Mouse (Mus musculus): Measurements from ENCODE around the gene Ifrd1. TPM values are rescaled to one million over a fixed set of nuclear protein-coding genes. Genes with fewer than 3 reads are reported as not detected.
A peak's percentile ranks its signal among the peaks of the same experiment; 100 is the strongest.

Gene Ifrd1
- polyA plus RNA-seq, 1 experiment from 2014 or later = 182 TPM

DNA sequence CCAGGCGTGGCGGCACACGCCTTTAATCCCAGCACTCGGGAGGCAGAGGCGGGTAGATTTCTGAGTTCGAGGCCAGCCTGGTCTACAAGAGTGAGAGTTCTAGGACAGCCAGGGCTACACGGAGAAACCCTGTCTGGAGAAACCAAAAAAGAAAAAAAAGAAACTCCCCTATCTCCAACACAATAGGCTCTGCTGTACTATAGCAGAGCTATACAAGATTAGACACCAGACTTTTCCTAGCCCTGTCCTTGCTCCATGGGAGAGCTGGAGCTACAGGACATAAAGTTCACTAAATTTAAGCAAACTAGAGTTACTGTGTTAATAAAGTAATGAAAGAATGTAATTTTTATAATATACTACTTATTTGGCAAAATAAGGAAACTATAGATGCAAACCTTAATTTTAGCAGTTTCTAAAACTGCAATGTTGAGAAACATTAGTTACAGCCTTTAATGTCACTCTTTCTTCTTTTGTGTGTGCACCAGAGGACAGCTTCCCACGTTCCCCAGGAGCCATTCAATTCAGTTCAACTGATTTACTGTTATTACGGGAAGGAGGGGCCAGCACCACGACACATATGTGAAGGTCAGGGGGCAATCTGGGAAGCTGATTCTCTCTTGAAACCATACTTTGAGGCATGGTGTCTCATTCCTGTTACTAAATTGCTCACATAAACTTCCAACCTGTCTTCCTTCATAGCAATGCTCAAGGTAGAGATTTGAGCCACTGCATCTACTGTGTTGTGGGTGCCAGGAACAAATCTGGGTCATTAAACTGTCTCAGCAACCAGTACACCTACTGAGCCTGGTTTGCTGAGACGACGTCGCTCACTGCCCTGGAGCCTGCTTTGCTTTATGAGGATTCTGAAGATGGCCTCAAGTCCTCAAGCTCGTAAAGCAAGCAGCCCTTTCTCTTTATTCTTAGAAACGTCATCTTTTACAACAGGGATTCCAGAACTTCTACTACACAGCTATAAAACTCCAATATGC is 33.1 kb downstream of the Ifrd1 start:
- Histone ChIP-seq H3K4me1 (replicated peaks; ENCODE audit: control insufficient read depth, insufficient read depth, low read length) (peaks cover 4% of the 10 kb centered on the region), H3K4me3 (replicated peaks; ENCODE audit: low read length) (no peak overlapping the region), H3K9ac (replicated peaks; ENCODE audit: low read depth, low read length) (no peak overlapping the region), H3K27ac (ENCODE audit: low read length) (no peak overlapping the region), H3K4me2 (ENCODE audit: low read length) (no peak overlapping the region), H3K9me3 (ENCODE audit: control insufficient read depth, low read length) (no peaks in the 10 kb centered on the region), H3K27me3 (replicated peaks; ENCODE audit: control insufficient read depth, insufficient read depth, low read length) (no peaks in the 10 kb centered on the region), H3K36me3 (ENCODE audit: control insufficient read depth, insufficient read depth) (peaks cover 38% of the 10 kb centered on the region)
- WGBS = 92% methylated on average over 15 of the region's 15 CpGs
- no peak for ATAC-seq

DNA sequence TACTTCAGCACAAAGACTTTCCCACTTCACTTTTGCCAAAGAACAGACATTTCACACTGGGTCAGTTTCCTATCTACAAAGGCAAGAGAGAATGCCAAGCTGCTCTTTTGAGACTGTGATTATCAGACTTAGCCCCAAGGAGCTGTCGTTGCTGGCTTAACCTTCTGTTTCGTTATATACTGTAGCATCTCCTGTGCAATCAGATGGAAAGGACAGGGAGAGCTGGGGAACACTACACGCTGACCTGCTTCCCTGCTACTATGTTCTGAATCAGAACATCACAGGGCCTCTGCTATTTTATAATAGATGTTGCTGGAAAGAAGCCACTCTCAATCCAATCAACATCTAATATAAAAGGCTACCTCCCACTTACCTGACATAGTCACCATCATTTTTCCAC is 39.3 kb downstream of the Ifrd1 start:
- no peak overlapping the region for H3K27ac ChIP-seq (ENCODE audit: low read length)
- H3K4me3 ChIP-seq (replicated peaks; ENCODE audit: low read length) = no peak overlapping the region
- no peaks in the 10 kb centered on the region for H3K4me1 ChIP-seq (replicated peaks; ENCODE audit: control insufficient read depth, insufficient read depth, low read length)
- H3K4me2 ChIP-seq (ENCODE audit: low read length) = no peak overlapping the region
- peaks cover 46% of the 10 kb centered on the region for H3K36me3 ChIP-seq (ENCODE audit: control insufficient read depth, insufficient read depth)
- no peaks in the 10 kb centered on the region for H3K9me3 ChIP-seq (ENCODE audit: control insufficient read depth, low read length)
- 82% methylated on average over 3 of the region's 3 CpGs for WGBS
- H3K27me3 ChIP-seq (replicated peaks; ENCODE audit: control insufficient read depth, insufficient read depth, low read length) = no peaks in the 10 kb centered on the region
- no peak for ATAC-seq
- no peak overlapping the region for H3K9ac ChIP-seq (replicated peaks; ENCODE audit: low read depth, low read length)

DNA sequence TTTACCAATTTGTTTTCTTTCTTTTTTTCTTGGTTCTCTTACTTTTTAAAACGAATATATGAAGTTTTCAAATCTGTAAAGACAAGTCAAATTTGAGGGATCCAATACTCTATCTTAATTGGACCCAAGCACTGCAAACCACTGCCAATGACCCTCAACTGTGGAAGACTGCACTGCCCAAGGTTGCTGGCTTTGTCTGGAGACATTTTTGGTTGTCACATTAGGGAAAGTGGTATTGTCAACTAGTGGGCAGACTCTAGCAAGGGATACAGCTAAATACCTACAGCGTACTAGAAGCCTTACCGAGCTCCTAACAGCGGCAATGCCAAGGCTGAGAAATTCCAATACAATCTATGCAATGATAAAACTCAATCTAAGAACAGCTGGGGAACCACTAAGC is 40.4 kb downstream of the Ifrd1 start:
- Histone ChIP-seq H3K36me3 (ENCODE audit: control insufficient read depth, insufficient read depth) (peaks cover 42% of the 10 kb centered on the region), H3K27ac (ENCODE audit: low read length) (no peak overlapping the region), H3K9me3 (ENCODE audit: control insufficient read depth, low read length) (no peaks in the 10 kb centered on the region), H3K4me3 (replicated peaks; ENCODE audit: low read length) (no peak overlapping the region), H3K4me1 (replicated peaks; ENCODE audit: control insufficient read depth, insufficient read depth, low read length) (no peaks in the 10 kb centered on the region), H3K9ac (replicated peaks; ENCODE audit: low read depth, low read length) (no peak overlapping the region), H3K27me3 (replicated peaks; ENCODE audit: control insufficient read depth, insufficient read depth, low read length) (no peaks in the 10 kb centered on the region), H3K4me2 (ENCODE audit: low read length) (no peak overlapping the region)
- WGBS = 96% methylated on average over 4 of the region's 4 CpGs
- ATAC-seq = no peak

DNA sequence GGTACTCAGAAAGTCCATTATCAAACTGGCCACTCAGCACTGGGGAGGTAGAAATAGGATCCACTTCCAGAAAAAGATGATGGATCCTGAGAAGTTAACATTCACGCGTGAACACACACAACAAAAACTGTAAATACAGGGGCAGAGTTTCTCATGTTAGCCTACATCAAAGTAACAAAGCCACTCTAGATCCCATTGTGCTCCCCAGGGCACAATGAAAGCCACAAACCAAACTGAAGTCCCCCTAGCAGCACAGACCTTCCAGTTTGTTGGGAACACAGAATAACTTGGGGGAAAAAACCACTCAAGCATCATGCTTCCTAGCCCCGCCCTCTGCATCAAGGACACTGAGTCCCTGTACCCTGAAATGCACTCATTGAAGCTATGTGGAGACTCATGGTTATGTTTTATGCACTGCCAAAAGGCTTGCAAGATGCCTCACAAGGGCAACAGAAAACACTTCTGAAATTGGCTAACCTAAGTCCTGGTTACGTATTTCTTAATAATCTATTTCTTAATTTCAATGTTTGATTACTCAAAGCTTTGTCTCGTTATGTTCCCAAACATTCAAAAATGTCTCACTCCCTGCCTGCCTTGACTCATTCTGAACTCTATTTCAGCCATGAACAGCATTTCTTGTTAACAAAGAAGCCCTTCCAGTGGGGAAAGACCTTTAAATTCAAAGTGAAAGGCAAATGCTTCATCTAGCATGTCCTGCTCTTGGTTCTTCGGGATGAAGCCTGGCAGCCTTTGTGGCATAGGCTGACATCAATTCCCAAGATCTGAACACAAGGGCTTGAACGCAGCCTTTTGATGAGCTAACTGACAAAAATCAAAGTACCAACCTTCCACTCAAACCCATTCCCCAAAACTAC is 45.9 kb downstream of the Ifrd1 start:
- Histone ChIP-seq H3K36me3 (ENCODE audit: control insufficient read depth, insufficient read depth) (peaks cover 22% of the 10 kb centered on the region), H3K4me1 (replicated peaks; ENCODE audit: control insufficient read depth, insufficient read depth, low read length) (no peaks in the 10 kb centered on the region; the same call in 1 of the 2 replicates), H3K9ac (replicated peaks; ENCODE audit: low read depth, low read length) (no peak overlapping the region), H3K27ac (ENCODE audit: low read length) (no peak overlapping the region), H3K4me2 (ENCODE audit: low read length) (no peak overlapping the region), H3K4me3 (replicated peaks; ENCODE audit: low read length) (no peak overlapping the region), H3K27me3 (replicated peaks; ENCODE audit: control insufficient read depth, insufficient read depth, low read length) (no peaks in the 10 kb centered on the region), H3K9me3 (ENCODE audit: control insufficient read depth, low read length) (no peaks in the 10 kb centered on the region)
- no peak for ATAC-seq
- 92% methylated on average over 7 of the region's 7 CpGs for WGBS

DNA sequence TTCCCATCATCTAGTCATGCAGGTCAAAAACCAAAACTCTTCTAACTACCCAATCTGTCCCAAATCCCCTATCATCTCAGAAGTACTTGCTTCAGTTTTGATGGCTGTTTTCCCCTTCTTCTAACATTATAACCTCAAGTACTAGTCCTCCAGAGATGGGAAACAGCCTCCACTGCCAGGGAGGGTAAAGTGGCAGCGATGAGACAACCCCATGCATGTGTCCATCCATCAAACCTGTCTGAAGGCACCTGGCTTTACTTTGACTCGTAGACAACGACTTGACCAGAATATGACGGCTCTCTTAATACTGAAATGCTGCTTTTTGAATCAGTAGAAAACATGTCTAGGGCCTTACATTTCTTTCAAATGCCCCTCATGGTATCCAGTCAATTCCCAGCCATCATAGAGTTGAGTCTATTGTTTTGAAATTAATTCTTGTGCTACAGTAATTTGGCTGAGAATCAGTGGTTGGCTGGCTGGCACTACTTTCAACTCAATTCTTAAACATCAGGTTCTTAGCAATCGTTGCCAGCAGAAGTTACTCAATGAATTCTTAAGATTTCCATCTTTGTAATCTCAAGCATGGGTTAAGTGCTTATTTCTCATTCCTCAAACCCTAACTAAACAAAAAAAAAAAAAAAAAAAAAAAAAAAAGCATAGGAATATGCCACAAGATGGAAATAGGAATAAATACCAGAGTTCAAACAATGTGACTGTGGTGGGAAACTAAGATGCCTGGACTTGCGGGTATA is 47.6 kb downstream of the Ifrd1 start:
- no peaks in the 10 kb centered on the region; the same call in 1 of the 2 replicates for H3K4me1 ChIP-seq (replicated peaks; ENCODE audit: control insufficient read depth, insufficient read depth, low read length)
- H3K9me3 ChIP-seq (ENCODE audit: control insufficient read depth, low read length) = no peaks in the 10 kb centered on the region
- 83% methylated on average over 6 of the region's 6 CpGs for WGBS
- no peaks in the 10 kb centered on the region for H3K27me3 ChIP-seq (replicated peaks; ENCODE audit: control insufficient read depth, insufficient read depth, low read length)
- no peak for ATAC-seq
- H3K9ac ChIP-seq (replicated peaks; ENCODE audit: low read depth, low read length) = no peak overlapping the region
- H3K36me3 ChIP-seq (ENCODE audit: control insufficient read depth, insufficient read depth) = peaks cover 14% of the 10 kb centered on the region
- no peak overlapping the region for H3K27ac ChIP-seq (ENCODE audit: low read length)
- H3K4me2 ChIP-seq (ENCODE audit: low read length) = no peak overlapping the region
- H3K4me3 ChIP-seq (replicated peaks; ENCODE audit: low read length) = no peak overlapping the region

DNA sequence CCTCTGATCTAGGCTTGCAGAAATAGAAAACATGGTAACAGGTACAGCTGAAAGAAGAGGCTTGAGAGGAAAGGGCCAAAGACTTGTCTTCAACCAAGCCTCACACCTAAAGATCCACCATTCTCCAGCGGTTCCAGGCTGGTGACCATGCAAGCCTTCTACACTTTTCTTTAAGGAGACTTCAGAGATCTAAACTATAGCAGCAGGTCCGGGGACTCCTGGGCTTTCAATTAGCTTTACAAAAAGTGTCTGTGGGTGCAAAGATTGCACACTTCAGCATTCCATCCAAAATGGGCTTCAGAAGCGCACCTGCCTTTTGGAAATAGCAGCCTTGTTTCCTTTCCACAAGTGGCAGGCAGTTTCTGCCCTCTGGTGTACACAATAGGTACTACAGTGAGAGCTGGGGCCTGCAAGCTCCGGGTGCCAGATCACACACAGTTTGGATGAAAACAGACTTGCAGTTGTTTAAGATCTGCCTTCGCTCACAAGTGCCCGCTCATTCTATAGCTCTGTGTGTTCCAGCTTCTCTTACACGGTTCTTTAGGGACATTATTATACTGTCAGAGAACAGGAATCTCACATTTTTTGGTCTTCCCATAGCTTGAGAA is 48.4 kb downstream of the Ifrd1 start:
- no peak overlapping the region for H3K4me3 ChIP-seq (replicated peaks; ENCODE audit: low read length)
- H3K4me2 ChIP-seq (ENCODE audit: low read length) = no peak overlapping the region
- WGBS = 47% methylated on average over 7 of the region's 7 CpGs
- peak; percentile 31; the same call in 1 of the 2 replicates for ATAC-seq
- peaks cover 11% of the 10 kb centered on the region for H3K36me3 ChIP-seq (ENCODE audit: control insufficient read depth, insufficient read depth)
- no peaks in the 10 kb centered on the region for H3K27me3 ChIP-seq (replicated peaks; ENCODE audit: control insufficient read depth, insufficient read depth, low read length)
- H3K27ac ChIP-seq (ENCODE audit: low read length) = no peak overlapping the region
- H3K9me3 ChIP-seq (ENCODE audit: control insufficient read depth, low read length) = no peaks in the 10 kb centered on the region
- no peak overlapping the region for H3K9ac ChIP-seq (replicated peaks; ENCODE audit: low read depth, low read length)
- H3K4me1 ChIP-seq (replicated peaks; ENCODE audit: control insufficient read depth, insufficient read depth, low read length) = no peaks in the 10 kb centered on the region; the same call in 1 of the 2 replicates

DNA sequence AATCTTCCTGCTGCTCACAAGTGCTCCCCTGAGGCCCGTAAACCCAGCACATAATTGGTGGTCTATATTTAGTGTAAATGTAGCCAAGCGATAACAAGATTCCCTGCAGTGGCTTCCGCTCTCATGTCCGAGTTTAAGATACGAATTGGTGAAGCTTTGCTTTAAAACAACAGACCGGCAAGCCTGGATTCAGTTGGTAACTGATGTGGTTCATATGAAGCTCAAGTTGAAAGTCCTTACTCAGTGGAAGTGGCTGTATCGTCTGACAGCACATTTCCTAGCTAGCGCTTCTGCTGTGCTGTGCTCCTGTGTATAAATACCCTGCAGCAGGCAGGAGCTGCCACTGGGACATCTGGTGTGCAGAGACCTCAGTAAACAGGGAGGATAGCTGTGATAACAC is 49.0 kb downstream of the Ifrd1 start, which contains the start of gene Lsmem1:
Lsmem1 (minus strand) TSS at position 189 of the 400 bp plus-strand sequence.
- Histone ChIP-seq H3K4me3 (replicated peaks; ENCODE audit: low read length) (no peak within 1 kb of the TSS), H3K36me3 (ENCODE audit: control insufficient read depth, insufficient read depth) (peaks cover 9% of the 10 kb centered on the region), H3K9ac (replicated peaks; ENCODE audit: low read depth, low read length) (no peak within 1 kb of the TSS), H3K27ac (ENCODE audit: low read length) (no peak within 1 kb of the TSS), H3K4me2 (ENCODE audit: low read length) (no peak within 1 kb of the TSS), H3K4me1 (replicated peaks; ENCODE audit: control insufficient read depth, insufficient read depth, low read length) (no peaks in the 10 kb centered on the region; the same call in 1 of the 2 replicates), H3K9me3 (ENCODE audit: control insufficient read depth, low read length) (no peaks in the 10 kb centered on the region), H3K27me3 (replicated peaks; ENCODE audit: control insufficient read depth, insufficient read depth, low read length) (no peaks in the 10 kb centered on the region)
- no peak for ATAC-seq
- 82% methylated on average over 8 of the region's 8 CpGs for WGBS

DNA sequence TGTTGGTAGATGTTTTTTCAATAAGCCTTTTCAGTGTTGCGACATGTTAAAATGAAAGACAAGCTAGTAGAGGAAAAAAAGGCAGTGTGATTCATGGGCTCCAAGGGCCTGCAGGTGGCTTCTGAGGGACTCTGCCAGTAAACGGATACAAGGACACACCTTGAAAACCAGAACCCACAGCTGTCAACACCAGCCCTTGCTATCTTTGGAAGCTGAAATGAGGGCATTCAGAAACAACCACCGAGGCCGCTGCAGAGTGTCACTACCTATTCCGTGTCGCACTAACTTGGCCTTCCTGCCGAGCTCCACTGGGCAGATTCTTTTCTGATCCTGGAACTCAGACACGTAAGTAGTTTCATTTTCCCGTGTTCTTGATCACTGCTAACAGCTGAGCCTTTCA is 49.9 kb downstream of the Ifrd1 start:
- WGBS = 86% methylated on average over 9 of the region's 9 CpGs
- no peak for ATAC-seq
- Histone ChIP-seq H3K4me1 (replicated peaks; ENCODE audit: control insufficient read depth, insufficient read depth, low read length) (no peaks in the 10 kb centered on the region; the same call in 1 of the 2 replicates), H3K4me2 (ENCODE audit: low read length) (no peak overlapping the region), H3K4me3 (replicated peaks; ENCODE audit: low read length) (no peak overlapping the region), H3K9ac (replicated peaks; ENCODE audit: low read depth, low read length) (no peak overlapping the region), H3K9me3 (ENCODE audit: control insufficient read depth, low read length) (no peaks in the 10 kb centered on the region), H3K27me3 (replicated peaks; ENCODE audit: control insufficient read depth, insufficient read depth, low read length) (no peaks in the 10 kb centered on the region), H3K27ac (ENCODE audit: low read length) (no peak overlapping the region), H3K36me3 (ENCODE audit: control insufficient read depth, insufficient read depth) (peaks cover 4% of the 10 kb centered on the region)

All from forebrain, embryonic 16.5 days (tissue).